Mouse (Mus musculus): ENCODE data around the gene Olfr1054.
"Not testable (repeated sequence)": the region's sequence is repeated elsewhere in the genome, so short reads cannot be mapped to it uniquely, and the experiment has no call there.

Olfr1054 gene

DNA sequence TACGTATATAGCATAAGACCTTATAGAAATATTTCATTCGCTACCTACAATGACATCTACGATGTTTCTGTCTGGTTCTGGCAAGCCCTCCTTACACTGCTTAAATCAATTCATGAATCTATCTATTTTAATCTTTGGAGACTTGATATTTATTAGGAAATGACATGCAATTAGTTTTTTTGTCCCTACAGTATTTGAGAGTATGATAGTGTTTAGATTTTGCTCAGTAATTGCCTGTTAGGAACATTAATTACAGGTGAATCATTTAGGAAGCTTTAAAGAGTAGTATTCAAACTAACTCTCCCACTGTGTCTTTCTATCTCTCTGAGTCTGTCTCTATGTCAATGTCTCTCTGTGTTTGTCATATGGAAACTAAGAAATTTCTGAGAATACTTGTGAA is at the start of gene Olfr1054:
TSS of gene Olfr1054 (minus strand) at position 101 of the 400 bp plus-strand sequence.
- no peak for DNase-seq

DNA sequence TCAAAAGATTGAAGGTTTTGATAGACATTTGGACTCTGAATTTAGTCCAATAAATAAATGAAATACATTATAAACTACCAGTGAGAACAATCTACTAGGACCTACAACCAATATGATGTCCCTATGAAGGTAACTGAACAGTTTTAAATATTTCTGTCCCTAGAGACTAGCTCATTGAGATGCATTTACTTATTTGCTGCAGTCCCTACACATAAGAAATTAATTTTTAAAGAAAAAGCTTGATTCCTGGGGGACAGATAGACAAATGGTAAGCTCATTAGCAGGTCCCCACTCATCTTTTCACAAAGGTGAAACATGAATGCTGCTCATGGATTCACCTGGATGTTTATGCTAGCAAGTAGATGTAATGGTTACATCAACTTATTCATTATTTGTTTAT is 43.1 kb upstream of the Olfr1054 start, which contains the start of gene Olfr1057:
TSS of gene Olfr1057 (minus strand) at position 101 of the 400 bp plus-strand sequence.
- DNase-seq = no peak

DNA sequence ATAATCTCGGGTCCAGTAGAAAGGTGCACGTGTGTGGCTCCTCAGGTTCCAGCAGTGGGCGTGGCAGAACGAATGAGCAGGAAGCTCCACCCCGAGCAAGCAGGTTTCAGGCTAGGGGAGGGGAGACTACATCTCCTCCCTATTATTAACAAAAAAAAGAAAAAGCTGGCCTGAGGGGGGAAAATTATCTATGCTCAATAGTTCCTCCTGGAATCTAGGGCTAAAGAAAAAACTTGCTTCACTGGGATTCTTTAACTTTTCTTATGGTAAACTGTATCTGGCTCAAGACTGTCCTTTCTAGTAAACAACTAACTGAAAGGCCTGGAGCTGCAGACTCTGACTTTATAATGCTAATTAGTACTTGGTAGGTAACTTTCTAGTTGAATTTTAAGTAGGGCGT is 31.1 kb upstream of the Olfr1054 start:
- DNase-seq = not testable (repeated sequence)

DNA sequence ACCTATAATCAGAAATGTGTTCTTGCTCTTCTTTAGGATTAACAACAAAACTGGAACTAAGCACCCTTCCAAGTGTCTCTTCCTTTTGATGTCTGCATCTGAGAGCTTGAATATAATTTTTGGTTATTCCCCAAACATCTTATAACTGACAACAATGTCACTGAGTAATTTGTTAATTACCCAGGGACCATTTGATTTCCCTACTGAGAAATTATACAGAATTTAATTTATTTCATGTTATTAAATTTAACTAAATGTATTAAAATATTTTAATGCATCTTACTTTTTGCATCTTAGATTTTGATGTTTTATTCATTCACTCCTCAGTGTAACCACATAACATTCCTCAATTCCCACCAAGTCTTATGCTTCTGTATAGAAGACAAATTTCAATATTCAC is 27.1 kb upstream of the Olfr1054 start, which contains the start of gene Olfr1056:
TSS of gene Olfr1056 (minus strand) at position 101 of the 400 bp plus-strand sequence.
- DNase-seq = no peak

DNA sequence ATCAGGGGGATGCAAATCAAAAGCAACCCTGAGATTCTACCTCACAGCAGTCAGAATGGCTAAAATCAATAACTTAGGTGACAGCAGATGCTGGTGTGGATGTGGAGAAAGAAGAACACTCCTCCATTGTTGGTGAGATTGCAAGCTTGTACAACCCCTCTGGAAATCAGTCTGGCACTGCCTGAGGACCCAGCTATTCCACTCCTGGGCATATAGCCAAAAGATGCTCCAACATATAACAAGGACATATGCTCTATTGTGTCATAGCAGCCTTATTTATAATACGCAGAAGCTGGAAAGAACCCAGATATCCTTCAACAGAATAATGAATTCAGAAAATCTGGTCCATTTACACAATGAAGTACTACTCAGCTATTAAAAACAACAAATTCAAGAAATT is 16.5 kb upstream of the Olfr1054 start:
- not testable (repeated sequence) for DNase-seq

DNA sequence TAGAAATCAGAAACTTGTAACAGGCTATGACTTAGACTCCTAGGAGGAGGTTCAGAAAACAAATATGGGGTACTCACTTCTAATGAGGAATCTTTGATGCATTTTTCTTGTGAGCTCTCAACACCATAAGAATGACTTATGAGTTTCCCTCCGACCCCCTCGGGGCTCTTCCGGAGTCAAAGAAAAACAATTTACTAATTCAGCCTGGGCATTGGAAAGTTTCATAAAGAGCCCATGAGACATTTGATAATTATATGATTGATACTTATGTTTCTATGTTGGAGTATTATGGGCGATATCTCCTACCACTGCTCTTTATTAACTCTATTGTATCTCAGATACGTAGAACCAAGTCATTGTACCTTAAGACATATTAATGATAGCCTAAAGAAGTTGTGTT is 15.0 kb upstream of the Olfr1054 start, which contains the start of gene Olfr1055:
TSS of gene Olfr1055 (minus strand) at position 101 of the 400 bp plus-strand sequence.
- no peak for DNase-seq

DNA sequence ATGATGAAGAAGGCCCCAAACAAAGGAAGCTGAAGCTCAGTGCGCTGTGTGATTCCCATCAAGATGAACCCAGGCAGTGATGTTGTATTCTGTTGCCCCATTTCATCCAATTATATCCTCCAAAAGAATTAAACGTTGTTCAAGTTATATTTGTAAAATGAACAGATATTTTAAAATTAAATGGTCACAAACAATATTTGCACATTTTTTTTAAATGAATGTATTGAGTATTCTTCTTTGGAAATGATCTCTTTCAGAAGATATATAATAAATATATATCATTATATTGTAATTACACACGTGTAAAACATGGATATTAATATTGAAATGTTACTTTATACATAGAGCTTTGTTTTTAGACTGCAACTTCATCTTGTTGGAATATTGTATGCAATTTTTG is 20.0 kb downstream of the Olfr1054 start, which contains the start of gene Olfr1053:
TSS of gene Olfr1053 (minus strand) at position 101 of the 400 bp plus-strand sequence.
- no peak for DNase-seq

DNA sequence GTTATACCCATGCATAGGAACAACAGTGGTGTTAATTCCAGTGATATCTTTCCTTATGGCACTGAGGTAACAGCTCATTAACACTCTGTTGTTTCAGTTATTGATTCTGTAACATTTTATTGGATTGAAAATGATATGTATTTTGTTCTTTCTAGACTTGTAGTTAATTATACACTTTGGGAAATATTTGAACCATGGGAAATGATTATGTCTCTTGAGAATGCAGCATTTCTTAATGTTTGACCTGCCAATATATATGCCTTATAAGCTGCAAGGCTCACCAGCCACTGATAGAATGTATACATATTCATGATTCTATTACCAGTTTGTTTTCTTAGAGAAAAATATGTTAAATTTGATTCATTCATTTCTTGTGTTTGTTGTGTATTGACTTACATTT is 43.1 kb downstream of the Olfr1054 start, which contains the start of gene Olfr1052:
TSS of gene Olfr1052 (plus strand) at position 301 of the 400 bp plus-strand sequence.
- DNase-seq = no peak

All from retina, postnatal 1 day (tissue).